Mouse (Mus musculus): Measurements from ENCODE around the gene Miga1. TPM values are rescaled to one million over a fixed set of nuclear protein-coding genes. Genes with fewer than 3 reads are reported as not detected.

The Miga1 gene
- polyA plus RNA-seq, 1 experiment from 2014 or later, result 18.4 TPM

- Histone ChIP-seq H3K27ac (no peak overlapping the region), H3K36me3 (peaks cover 44% of the 10 kb centered on the region), H3K4me3 (no peak overlapping the region), H3K9me3 (no peaks in the 10 kb centered on the region), H3K27me3 (ENCODE audit: insufficient read depth, poor library complexity, severe bottlenecking) (no peaks in the 10 kb centered on the region), H3K4me1 (peaks cover 14% of the 10 kb centered on the region)
- peak; percentile 25 for DNase-seq (ENCODE audit: low spot score)
- WGBS, result 84% methylated on average over 6 of the region's 6 CpGs
Measured at GRCm38 (mm10) chr3:152291895-152292294, 48.3 kb downstream of the Miga1 start.

GRCm38 (mm10) chr3:152290175-152290798 is 49.9 kb downstream of the Miga1 start:
- Histone ChIP-seq H3K36me3 (peaks cover 43% of the 10 kb centered on the region), H3K27me3 (ENCODE audit: insufficient read depth, poor library complexity, severe bottlenecking) (no peaks in the 10 kb centered on the region), H3K9me3 (no peaks in the 10 kb centered on the region), H3K27ac (peak overlapping the region; percentile 42; the same call in 1 of the 2 replicates), H3K4me1 (peaks cover 14% of the 10 kb centered on the region), H3K4me3 (no peak overlapping the region)
- 84% methylated on average over 17 of the region's 17 CpGs for WGBS
- DNase-seq (ENCODE audit: low spot score), result peak; percentile 55

GRCm38 (mm10) chr3:152288740-152289139 is 51.5 kb downstream of the Miga1 start:
- no peaks in the 10 kb centered on the region for H3K27me3 ChIP-seq (ENCODE audit: insufficient read depth, poor library complexity, severe bottlenecking)
- H3K9me3 ChIP-seq, result no peaks in the 10 kb centered on the region
- DNase-seq (ENCODE audit: low spot score), result peak; percentile 64
- H3K27ac ChIP-seq, result no peak overlapping the region
- no peak overlapping the region for H3K4me3 ChIP-seq
- WGBS, result 86% methylated on average over 4 of the region's 4 CpGs
- H3K36me3 ChIP-seq, result peaks cover 49% of the 10 kb centered on the region
- peaks cover 7% of the 10 kb centered on the region; the same call in 1 of the 2 replicates for H3K4me1 ChIP-seq

- WGBS, result 91% methylated on average over 5 of the region's 5 CpGs
- no peak overlapping the region for H3K27ac ChIP-seq
- peak; percentile 64 for DNase-seq (ENCODE audit: low spot score)
- H3K4me3 ChIP-seq, result no peak overlapping the region
- peaks cover 2% of the 10 kb centered on the region; the same call in 1 of the 2 replicates for H3K4me1 ChIP-seq
- H3K36me3 ChIP-seq, result peaks cover 53% of the 10 kb centered on the region
- H3K9me3 ChIP-seq, result no peaks in the 10 kb centered on the region
- H3K27me3 ChIP-seq (ENCODE audit: insufficient read depth, poor library complexity, severe bottlenecking), result no peaks in the 10 kb centered on the region
Measured at GRCm38 (mm10) chr3:152288276-152288675, 51.9 kb downstream of the Miga1 start.

- 78% methylated on average over 9 of the region's 9 CpGs for WGBS
- Histone ChIP-seq H3K4me1 (no peaks in the 10 kb centered on the region), H3K9me3 (no peaks in the 10 kb centered on the region), H3K4me3 (no peak overlapping the region), H3K27me3 (ENCODE audit: insufficient read depth, poor library complexity, severe bottlenecking) (no peaks in the 10 kb centered on the region), H3K36me3 (peaks cover 58% of the 10 kb centered on the region), H3K27ac (no peak overlapping the region)
- DNase-seq (ENCODE audit: low spot score), result peak; percentile 57
Measured at GRCm38 (mm10) chr3:152287810-152288209, 52.4 kb downstream of the Miga1 start.

- Histone ChIP-seq H3K4me3 (no peak overlapping the region), H3K4me1 (no peaks in the 10 kb centered on the region), H3K9me3 (no peaks in the 10 kb centered on the region), H3K27me3 (ENCODE audit: insufficient read depth, poor library complexity, severe bottlenecking) (no peaks in the 10 kb centered on the region), H3K36me3 (peaks cover 55% of the 10 kb centered on the region), H3K27ac (no peak overlapping the region)
- DNase-seq (ENCODE audit: low spot score), result no peak
- 82% methylated on average over 5 of the region's 5 CpGs for WGBS
Measured at GRCm38 (mm10) chr3:152284759-152285158, 55.4 kb downstream of the Miga1 start.

- WGBS, result 93% methylated on average over 1 of the region's 1 CpGs
- Histone ChIP-seq H3K9me3 (no peaks in the 10 kb centered on the region), H3K36me3 (peaks cover 55% of the 10 kb centered on the region), H3K27me3 (ENCODE audit: insufficient read depth, poor library complexity, severe bottlenecking) (no peaks in the 10 kb centered on the region), H3K4me1 (no peaks in the 10 kb centered on the region), H3K4me3 (no peak overlapping the region), H3K27ac (no peak overlapping the region)
- DNase-seq (ENCODE audit: low spot score), result no peak
Measured at GRCm38 (mm10) chr3:152284306-152284705, 55.9 kb downstream of the Miga1 start.

GRCm38 (mm10) chr3:152282126-152282525 is 58.1 kb downstream of the Miga1 start:
- H3K4me3 ChIP-seq, result no peak overlapping the region
- no peaks in the 10 kb centered on the region for H3K27me3 ChIP-seq (ENCODE audit: insufficient read depth, poor library complexity, severe bottlenecking)
- H3K9me3 ChIP-seq, result no peaks in the 10 kb centered on the region
- peaks cover 38% of the 10 kb centered on the region for H3K36me3 ChIP-seq
- no peak overlapping the region for H3K27ac ChIP-seq
- no peak for DNase-seq (ENCODE audit: low spot score)
- no peaks in the 10 kb centered on the region for H3K4me1 ChIP-seq
- 31% methylated on average over 3 of the region's 3 CpGs for WGBS

- H3K4me1 ChIP-seq, result peaks cover 3% of the 10 kb centered on the region; the same call in 1 of the 2 replicates
- H3K36me3 ChIP-seq, result peaks cover 22% of the 10 kb centered on the region
- 43% methylated on average over 2 of the region's 2 CpGs for WGBS
- no peak overlapping the region for H3K27ac ChIP-seq
- H3K4me3 ChIP-seq, result no peak overlapping the region
- H3K9me3 ChIP-seq, result no peaks in the 10 kb centered on the region
- H3K27me3 ChIP-seq (ENCODE audit: insufficient read depth, poor library complexity, severe bottlenecking), result no peaks in the 10 kb centered on the region
- DNase-seq (ENCODE audit: low spot score), result peak; percentile 52
Measured at GRCm38 (mm10) chr3:152278431-152278830, 61.8 kb downstream of the Miga1 start.

GRCm38 (mm10) chr3:152277912-152278311 is 62.3 kb downstream of the Miga1 start:
- Histone ChIP-seq H3K4me3 (no peak overlapping the region), H3K9me3 (no peaks in the 10 kb centered on the region), H3K36me3 (peaks cover 17% of the 10 kb centered on the region), H3K4me1 (peaks cover 8% of the 10 kb centered on the region), H3K27me3 (ENCODE audit: insufficient read depth, poor library complexity, severe bottlenecking) (no peaks in the 10 kb centered on the region), H3K27ac (no peak overlapping the region)
- WGBS, result 76% methylated on average over 2 of the region's 2 CpGs
- peak; percentile 58 for DNase-seq (ENCODE audit: low spot score)

- Histone ChIP-seq H3K27ac (no peak overlapping the region), H3K4me3 (no peak overlapping the region), H3K27me3 (ENCODE audit: insufficient read depth, poor library complexity, severe bottlenecking) (no peaks in the 10 kb centered on the region), H3K9me3 (no peaks in the 10 kb centered on the region), H3K36me3 (peaks cover 9% of the 10 kb centered on the region; the same call in 1 of the 2 replicates), H3K4me1 (peaks cover 18% of the 10 kb centered on the region)
- DNase-seq (ENCODE audit: low spot score), result peak; percentile 52
- 96% methylated on average over 3 of the region's 3 CpGs for WGBS
Measured at GRCm38 (mm10) chr3:152276935-152277334, 63.3 kb downstream of the Miga1 start.

- no peaks in the 10 kb centered on the region for H3K9me3 ChIP-seq
- no peaks in the 10 kb centered on the region for H3K27me3 ChIP-seq (ENCODE audit: insufficient read depth, poor library complexity, severe bottlenecking)
- H3K4me3 ChIP-seq, result no peak overlapping the region
- peak overlapping the region; percentile 36; the same call in 1 of the 2 replicates for H3K27ac ChIP-seq
- peaks cover 9% of the 10 kb centered on the region; the same call in 1 of the 2 replicates for H3K36me3 ChIP-seq
- DNase-seq (ENCODE audit: low spot score), result peak; percentile 69
- peaks cover 25% of the 10 kb centered on the region for H3K4me1 ChIP-seq
- WGBS, result 85% methylated on average over 8 of the region's 8 CpGs
Measured at GRCm38 (mm10) chr3:152275008-152275407, 65.2 kb downstream of the Miga1 start.

- H3K36me3 ChIP-seq, result peaks cover 9% of the 10 kb centered on the region; the same call in 1 of the 2 replicates
- H3K4me3 ChIP-seq, result no peak overlapping the region
- WGBS, result 74% methylated on average over 20 of the region's 20 CpGs
- DNase-seq (ENCODE audit: low spot score), result peak; percentile 50
- no peaks in the 10 kb centered on the region for H3K9me3 ChIP-seq
- peaks cover under 1% of the 10 kb centered on the region; the same call in 1 of the 2 replicates for H3K27me3 ChIP-seq (ENCODE audit: insufficient read depth, poor library complexity, severe bottlenecking)
- H3K27ac ChIP-seq, result peak overlapping the region; percentile 67; the same call in 1 of the 2 replicates
- peaks cover 31% of the 10 kb centered on the region for H3K4me1 ChIP-seq
Measured at GRCm38 (mm10) chr3:152272974-152273685, 67.1 kb downstream of the Miga1 start.
